Mouse (Mus musculus) erythroblast, embryonic 14.5 days (primary cell): ENCODE data around the gene Cgnl1.

Experiments
- GATA1 ChIP-seq: IDR thresholded peaks from 2 replicates; pipeline ENCODE4 v1.6.1; 2012; ENCODE audit warnings: low read length, inconsistent platforms, mixed read lengths
- TAL1 ChIP-seq: IDR thresholded peaks from 3 replicates; pipeline ENCODE4 v1.6.1; 2012; ENCODE audit warnings: low read length, inconsistent platforms, mixed read lengths

DNA sequence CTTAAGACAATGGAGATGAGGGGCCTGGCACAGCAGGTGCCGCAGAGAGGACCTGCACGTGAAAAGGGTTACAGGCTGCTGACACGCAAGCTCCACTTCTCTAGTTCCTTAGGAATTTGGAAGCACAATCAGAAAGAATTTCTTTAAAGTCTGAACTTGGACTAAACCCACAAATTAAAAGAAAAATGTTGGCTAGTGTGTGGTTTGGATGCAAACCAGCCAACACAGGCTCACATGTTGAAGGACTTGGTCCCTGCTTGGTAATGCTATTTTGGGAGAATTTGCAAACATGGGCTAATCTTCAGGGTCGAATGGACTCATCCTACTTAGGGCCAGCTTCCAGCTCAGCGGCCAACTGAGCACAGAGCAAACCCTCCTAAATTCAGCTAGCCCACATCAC is 26.8 kb upstream of the Cgnl1 start:
- TF ChIP-seq TAL1 (no peak), GATA1 (no peak)
